Mouse (Mus musculus) MEL (cell line): ENCODE data around the gene Uxs1. TPM values are rescaled to one million over a fixed set of nuclear protein-coding genes. Genes with fewer than 3 reads are reported as not detected.

Experiments used
- DNase-seq: peaks from one replicate; pipeline ENCODE4 v3.0.0; 2011; ENCODE audit warnings: low read depth, low spot score
- H3K27ac ChIP-seq: 2 replicates; pipeline ENCODE4 v1.5.1; 2012; ENCODE audit warnings: low read depth, mild to moderate bottlenecking, control low read depth, low read length, moderate library complexity; ENCODE audit not compliant: control insufficient read depth
- H3K27me3 ChIP-seq, 2 experiments: fragments of 150-350 bp in 1 of 2; sonication (generic) in 1 of 2; 2 replicates each; pipeline ENCODE4 v1.6.1; 2012; ENCODE audit warnings: low read length in 2 of 2, mild to moderate bottlenecking in 2 of 2, improper control_type of control experiment in 1 of 2, moderate library complexity in 1 of 2; ENCODE audit not compliant: insufficient read depth in 2 of 2, control insufficient read depth in 1 of 2
- H3K36me3 ChIP-seq, 2 experiments: 2 replicates each; pipeline ENCODE4 v1.6.1; 2012 to 2014; ENCODE audit warnings: low read length in 2 of 2, improper control_type of control experiment in 1 of 2, inconsistent platforms in 1 of 2, mild to moderate bottlenecking in 1 of 2; ENCODE audit not compliant: insufficient read depth in 2 of 2, control insufficient read depth in 1 of 2
- H3K4me1 ChIP-seq, 2 experiments: fragments of 150-350 bp in 1 of 2; sonication (generic) in 1 of 2; 2 replicates each; pipeline ENCODE4 v1.6.1; 2012; ENCODE audit warnings: low read length in 2 of 2, improper control_type of control experiment in 1 of 2, mild to moderate bottlenecking in 1 of 2; ENCODE audit not compliant: insufficient read depth in 2 of 2, control insufficient read depth in 1 of 2
- H3K4me3 ChIP-seq, 2 experiments: fragments of 150-350 bp in 1 of 2; sonication (generic) in 1 of 2; 2 replicates each; pipeline ENCODE4 v1.5.1; 2012; ENCODE audit warnings: low read depth in 2 of 2, low read length in 2 of 2, mild to moderate bottlenecking in 2 of 2, moderate library complexity in 2 of 2, control low read depth in 1 of 2, improper control_type of control experiment in 1 of 2; ENCODE audit not compliant: control insufficient read depth in 1 of 2, insufficient read depth in 1 of 2
- H3K79me2 ChIP-seq: 2 replicates; pipeline ENCODE4 v1.6.1; 2012; ENCODE audit warnings: mild to moderate bottlenecking, low read length, moderate library complexity; ENCODE audit not compliant: control insufficient read depth, poor library complexity, insufficient read depth
- H3K9ac ChIP-seq: 2 replicates; pipeline ENCODE4 v1.6.1; 2012; ENCODE audit warnings: low read depth, mild to moderate bottlenecking, control low read depth, low read length, moderate library complexity; ENCODE audit not compliant: control insufficient read depth, poor library complexity, severe bottlenecking
- H3K9me3 ChIP-seq: fragments of 150-350 bp; sonication (generic); replicated peaks from 2 replicates; pipeline ENCODE4 v1.6.1; 2012; ENCODE audit warnings: mild to moderate bottlenecking, low read length, improper control_type of control experiment, moderate library complexity; ENCODE audit not compliant: insufficient read depth
- BHLHE40 ChIP-seq: IDR thresholded peaks from 2 replicates; pipeline ENCODE4 v1.6.1; 2012; ENCODE audit warnings: low read depth, mild to moderate bottlenecking, inconsistent platforms, low read length, improper control_type of control experiment, borderline replicate concordance
- CTCF ChIP-seq, 3 experiments: IDR thresholded peaks in 2 of 3; conservative IDR thresholded peaks in 1 of 3; 2 replicates each; pipeline ENCODE4 v1.5.1; 2011 to 2012; ENCODE audit warnings: low read length in 3 of 3, low read depth in 2 of 3, mild to moderate bottlenecking in 2 of 3, improper control_type of control experiment in 1 of 3, inconsistent platforms in 1 of 3, mixed read lengths in 1 of 3, moderate library complexity in 1 of 3; ENCODE audit not compliant: control insufficient read depth in 1 of 3, insufficient read depth in 1 of 3, poor library complexity in 1 of 3, severe bottlenecking in 1 of 3
- E2F4 ChIP-seq: IDR thresholded peaks from 2 replicates; pipeline ENCODE4 v1.6.1; 2011; ENCODE audit warnings: low read depth, low read length, improper control_type of control experiment, borderline replicate concordance
- ELF1 ChIP-seq: IDR thresholded peaks from 2 replicates; pipeline ENCODE4 v1.6.1; 2014; ENCODE audit warnings: low read depth, mild to moderate bottlenecking, inconsistent platforms, low read length, improper control_type of control experiment, moderate library complexity
- ETS1 ChIP-seq: IDR thresholded peaks from 2 replicates; pipeline ENCODE4 v1.6.1; 2012; ENCODE audit warnings: low read depth, mild to moderate bottlenecking, inconsistent platforms, low read length, improper control_type of control experiment, moderate library complexity
- HCFC1 ChIP-seq: IDR thresholded peaks from 2 replicates; pipeline ENCODE4 v1.6.1; 2012; ENCODE audit warnings: low read depth, mild to moderate bottlenecking, inconsistent platforms, low read length, improper control_type of control experiment, moderate library complexity
- KAT2A ChIP-seq: conservative IDR thresholded peaks from 2 replicates; pipeline ENCODE4 v1.6.1; 2012; ENCODE audit warnings: low read depth, low read length, improper control_type of control experiment, inconsistent platforms
- MAFK ChIP-seq: IDR thresholded peaks from 2 replicates; pipeline ENCODE4 v1.6.1; 2011; ENCODE audit warnings: low read depth, mild to moderate bottlenecking, low read length, improper control_type of control experiment, borderline replicate concordance
- MAX ChIP-seq: IDR thresholded peaks from 2 replicates; pipeline ENCODE4 v1.6.1; 2011; ENCODE audit warnings: low read length, improper control_type of control experiment
- MAZ ChIP-seq: IDR thresholded peaks from 2 replicates; pipeline ENCODE4 v1.6.1; 2012; ENCODE audit warnings: low read depth, mild to moderate bottlenecking, inconsistent platforms, low read length, improper control_type of control experiment
- MXI1 ChIP-seq: IDR thresholded peaks from 2 replicates; pipeline ENCODE4 v1.6.1; 2011; ENCODE audit warnings: mild to moderate bottlenecking, low read depth, low read length, improper control_type of control experiment
- MYB ChIP-seq: IDR thresholded peaks from 2 replicates; pipeline ENCODE4 v1.6.1; 2011; ENCODE audit warnings: mild to moderate bottlenecking, low read depth, low read length, improper control_type of control experiment
- POLR2A ChIP-seq, 2 experiments: IDR thresholded peaks; 2 replicates each; pipeline ENCODE4 v1.6.1; 2011 to 2012; ENCODE audit warnings: low read length in 2 of 2, mild to moderate bottlenecking in 2 of 2, control low read depth in 1 of 2, improper control_type of control experiment in 1 of 2, low read depth in 1 of 2, moderate library complexity in 1 of 2; ENCODE audit not compliant: control insufficient read depth in 1 of 2, insufficient read depth in 1 of 2, poor library complexity in 1 of 2
- RAD21 ChIP-seq: IDR thresholded peaks from 2 replicates; pipeline ENCODE4 v1.6.1; 2011; ENCODE audit warnings: mild to moderate bottlenecking, low read depth, low read length, improper control_type of control experiment
- SIN3A ChIP-seq: IDR thresholded peaks from 2 replicates; pipeline ENCODE4 v1.6.1; 2012; ENCODE audit warnings: low read length, improper control_type of control experiment, inconsistent platforms
- TBP ChIP-seq: IDR thresholded peaks from 2 replicates; pipeline ENCODE4 v1.8.0; 2011; ENCODE audit warnings: low read depth, low read length, improper control_type of control experiment
- TCF12 ChIP-seq: IDR thresholded peaks from 2 replicates; pipeline ENCODE4 v1.6.1; 2014; ENCODE audit warnings: low read depth, mild to moderate bottlenecking, inconsistent platforms, low read length, improper control_type of control experiment, moderate library complexity
- USF1 ChIP-seq: IDR thresholded peaks from 2 replicates; pipeline ENCODE4 v1.6.1; 2014; ENCODE audit warnings: low read depth, mild to moderate bottlenecking, inconsistent platforms, low read length, improper control_type of control experiment, moderate library complexity
- USF2 ChIP-seq, 2 experiments: IDR thresholded peaks; 2 replicates each; pipeline ENCODE4 v1.6.1; 2011 to 2012; ENCODE audit warnings: improper control_type of control experiment in 2 of 2, low read length in 2 of 2, borderline replicate concordance in 1 of 2, inconsistent platforms in 1 of 2, low read depth in 1 of 2, mild to moderate bottlenecking in 1 of 2; ENCODE audit not compliant: insufficient read depth in 1 of 2
- ZC3H11A ChIP-seq: IDR thresholded peaks from 2 replicates; pipeline ENCODE4 v1.6.1; 2012; ENCODE audit warnings: low read depth, mild to moderate bottlenecking, inconsistent platforms, low read length, improper control_type of control experiment
- ZKSCAN1 ChIP-seq: IDR thresholded peaks from 2 replicates; pipeline ENCODE4 v1.6.1; 2012; ENCODE audit warnings: low read depth, mild to moderate bottlenecking, inconsistent platforms, low read length, improper control_type of control experiment, moderate library complexity
- ZMIZ1 ChIP-seq: IDR thresholded peaks from 2 replicates; pipeline ENCODE4 v1.6.1; 2012; ENCODE audit warnings: low read depth, mild to moderate bottlenecking, inconsistent platforms, low read length, improper control_type of control experiment, moderate library complexity
- ZNF384 ChIP-seq: IDR thresholded peaks from 2 replicates; pipeline ENCODE4 v1.6.1; 2012; ENCODE audit warnings: low read depth, mild to moderate bottlenecking, inconsistent platforms, low read length, improper control_type of control experiment
- polyA plus RNA-seq, 2 experiments: library from polyadenylated mRNA; stranded (reverse) in 1 of 2; unstranded in 1 of 2; fragments of >175 nt in 1 of 2; fragments of >200 nt in 1 of 2; gene quantifications; 2 replicates each; pipeline versions ENCODE4 v1.2.1 to v1.2.4; 2012; ENCODE audit warnings: low replicate concordance in 2 of 2, low read depth in 1 of 2; ENCODE audit not compliant: insufficient read length in 2 of 2, insufficient read depth in 1 of 2, missing spikeins in 1 of 2
- total RNA-seq: library from RNA; depleted of rRNA; stranded (reverse); fragments of 300-350 nt; gene quantifications from 2 replicates; pipeline ENCODE4 v1.2.3, GENCODE M21; 2012

The Uxs1 gene
- total and polyA plus RNA-seq, 3 experiments, result 16.9 to 26.2 TPM; not detected in 1

GRCm38 (mm10) chr1:43855591-43855990 lies 28.0 kb upstream of the Uxs1 start:
- Histone ChIP-seq H3K27ac (no peak overlapping the region), H3K4me1 (no peaks in the 10 kb centered on the region), H3K27me3 (no peaks in the 10 kb centered on the region; a peak in 1 of 4 replicates), H3K36me3 (no peaks in the 10 kb centered on the region), H3K79me2 (no peaks in the 10 kb centered on the region), H3K9ac (no peak overlapping the region), H3K4me3 (no peak overlapping the region), H3K9me3 (no peaks in the 10 kb centered on the region)
- no peak for DNase-seq
- TF ChIP-seq TBP, result no peak
- no peak for TF ChIP-seq ZNF384
- no peak for TF ChIP-seq MAX
- TF ChIP-seq MAZ, result no peak
- TF ChIP-seq MAFK, result no peak
- TF ChIP-seq ZKSCAN1, result no peak
- TF ChIP-seq RAD21, result no peak
- TF ChIP-seq SIN3A, result no peak
- no peak for TF ChIP-seq POLR2A (IDR thresholded peaks at IDR 0.05; ENCODE audit: control insufficient read depth in 1 of 2, insufficient read depth in 1 of 2, low read depth in 1 of 2, low read length in 2 of 2, poor library complexity in 1 of 2)
- no peak for TF ChIP-seq KAT2A
- no peak for TF ChIP-seq TCF12
- no peak for TF ChIP-seq ELF1
- TF ChIP-seq HCFC1, result no peak
- no peak for TF ChIP-seq MXI1

GRCm38 (mm10) chr1:43843398-43843797 lies 15.8 kb upstream of the Uxs1 start:
- Histone ChIP-seq H3K27me3 (peaks cover 0 to 2% of the 10 kb centered on the region in 2 experiments; a peak in 2 of 4 replicates), H3K9ac (no peak overlapping the region), H3K9me3 (no peaks in the 10 kb centered on the region), H3K4me3 (no peak overlapping the region), H3K4me1 (no peaks in the 10 kb centered on the region), H3K79me2 (no peaks in the 10 kb centered on the region), H3K36me3 (no peaks in the 10 kb centered on the region), H3K27ac (no peak overlapping the region)
- no peak for DNase-seq
- no peak for TF ChIP-seq E2F4
- TF ChIP-seq USF1, result no peak
- no peak for TF ChIP-seq MYB
- no peak for TF ChIP-seq USF2 (IDR thresholded peaks at IDR 0.05; ENCODE audit: borderline replicate concordance in 1 of 2, insufficient read depth in 1 of 2, low read depth in 1 of 2, low read length in 2 of 2)
- TF ChIP-seq KAT2A, result no peak
- TF ChIP-seq ZMIZ1, result no peak
- no peak for TF ChIP-seq ZC3H11A
- TF ChIP-seq ELF1, result no peak
- TF ChIP-seq BHLHE40, result no peak
- TF ChIP-seq ETS1, result no peak
- TF ChIP-seq CTCF (IDR thresholded peaks at IDR 0.05 in 2 of 3, conservative IDR thresholded peaks at IDR 0.05 in 1 of 3; ENCODE audit: control insufficient read depth in 1 of 3, insufficient read depth in 1 of 3, low read depth in 2 of 3, low read length in 3 of 3, poor library complexity in 1 of 3, severe bottlenecking in 1 of 3), result no peak
- TF ChIP-seq TBP, result no peak
- TF ChIP-seq POLR2A (IDR thresholded peaks at IDR 0.05; ENCODE audit: control insufficient read depth in 1 of 2, insufficient read depth in 1 of 2, low read depth in 1 of 2, low read length in 2 of 2, poor library complexity in 1 of 2), result no peak
